Mouse (Mus musculus) midbrain, postnatal 0 days (tissue): ENCODE results near the gene Jaml. TPM values are rescaled to one million over a fixed set of nuclear protein-coding genes. Genes with fewer than 3 reads are reported as not detected.
A peak's percentile ranks its signal among the peaks of the same experiment; 100 is the strongest.

Source experiments
- ATAC-seq: fragments of 200-750 bp; cut with Nextera tagmentation; 2 replicates; pipeline ENCODE4 v1.8.0; 2017; ENCODE audit warnings: moderate number of reproducible peaks, mild to moderate bottlenecking, moderate TSS enrichment, moderate library complexity; ENCODE audit not compliant: low FRiP score
- DNase-seq: peaks from one replicate; pipeline ENCODE4 v3.0.0-alpha.2; 2015; ENCODE audit warnings: low spot score
- H3K27ac ChIP-seq: fragments of 300-500 bp; sonication (generic); 2 replicates; pipeline ENCODE4 v1.5.1; 2014; ENCODE audit warnings: low read depth, mild to moderate bottlenecking, low read length, mixed read lengths
- H3K27me3 ChIP-seq: fragments of 300-500 bp; sonication (generic); 2 replicates; pipeline ENCODE4 v1.6.1; 2014; ENCODE audit warnings: low read length, control low read depth, mixed read lengths; ENCODE audit not compliant: insufficient read depth
- H3K36me3 ChIP-seq: fragments of 300-500 bp; sonication (generic); 2 replicates; pipeline ENCODE4 v1.6.1; 2014; ENCODE audit warnings: low read length, control low read depth, mixed read lengths; ENCODE audit not compliant: insufficient read depth
- H3K4me1 ChIP-seq: fragments of 300-500 bp; sonication (generic); 2 replicates; pipeline ENCODE4 v1.6.1; 2014; ENCODE audit warnings: mild to moderate bottlenecking, control low read depth, antibody characterized with exemption, low read length, mixed read lengths; ENCODE audit not compliant: insufficient read depth
- H3K4me2 ChIP-seq: fragments of 300-500 bp; sonication (generic); 2 replicates; pipeline ENCODE4 v1.6.1; 2014; ENCODE audit warnings: low read depth, mild to moderate bottlenecking, low read length, mixed read lengths; ENCODE audit not compliant: poor library complexity, severe bottlenecking
- H3K4me3 ChIP-seq: fragments of 300-500 bp; sonication (generic); 2 replicates; pipeline ENCODE4 v1.5.1; 2014; ENCODE audit warnings: low read depth, mild to moderate bottlenecking, low read length, moderate library complexity
- H3K9ac ChIP-seq: fragments of 300-500 bp; sonication (generic); replicated peaks from 2 replicates; pipeline ENCODE4 v1.6.1; 2014; ENCODE audit warnings: mild to moderate bottlenecking, low read length, moderate library complexity, mixed read lengths; ENCODE audit not compliant: poor library complexity, severe bottlenecking
- H3K9me3 ChIP-seq: fragments of 300-500 bp; sonication (generic); 2 replicates; pipeline ENCODE4 v1.6.1; 2016; ENCODE audit warnings: low read length, control low read depth
- CTCF ChIP-seq: IDR thresholded peaks from 2 replicates; pipeline ENCODE4 v1.5.1; 2016; ENCODE audit warnings: antibody characterized with exemption, mild to moderate bottlenecking
- WGBS: fragments of 180-500 bp; shearing (Covaris S2); extraction: QIAGEN DNeasy Blood & Tissue Kit; methylation state at CpG from one replicate; pipeline ENCODE4 v1.1.7; 2014; 5-methylcytosine and 5-hydroxymethylcytosine counted together
- polyA plus RNA-seq: library from polyadenylated mRNA; unstranded; fragments of >200 nt; fragmentation: Nextera tagmentation; extraction: Ambion mirVana; gene quantifications from 2 replicates; pipeline ENCODE4 v1.2.1, GENCODE M21; 2015
- total RNA-seq: library from RNA; depleted of rRNA; stranded (reverse); fragments of >200 nt; gene quantifications from 2 replicates; pipeline ENCODE4 v1.2.3, GENCODE M21; 2014

Gene Jaml
- total and polyA plus RNA-seq, 2 experiments from 2014 or later = 0.23 TPM; not detected in 1

DNA sequence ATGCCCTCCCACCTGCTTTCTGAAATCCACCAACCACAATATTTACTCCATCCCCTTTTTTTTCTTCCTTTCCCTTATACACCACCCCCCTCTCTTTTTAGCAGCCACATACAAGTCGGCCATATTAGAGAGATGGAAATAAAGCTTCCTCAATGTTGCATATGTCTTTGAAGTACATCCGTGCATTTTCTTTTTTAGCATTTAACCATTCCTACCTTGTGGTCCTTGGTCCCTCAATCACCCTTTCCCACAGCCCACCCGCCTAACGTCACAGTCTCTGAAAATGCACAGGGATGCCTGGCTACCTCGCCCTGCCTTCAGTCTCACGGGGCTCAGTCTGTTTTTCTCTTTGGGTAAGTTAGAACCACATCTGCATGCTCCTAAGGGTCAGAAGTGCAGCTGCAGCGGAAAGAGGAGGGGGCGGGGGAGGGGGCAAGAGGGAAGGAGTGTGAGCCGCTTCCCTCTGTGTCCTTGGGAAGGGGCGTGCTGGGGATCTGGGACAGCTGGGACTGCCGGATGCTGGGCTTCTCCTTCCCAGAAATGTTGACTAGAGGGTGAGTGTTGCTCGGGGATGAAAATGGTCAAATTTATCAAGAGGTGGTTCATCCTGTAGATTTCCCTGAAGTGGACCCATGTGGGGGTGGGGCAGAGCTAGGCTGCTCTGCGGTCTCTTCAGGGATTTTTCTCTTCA, 38.9 kb downstream of the Jaml start, which contains the start of gene Scn2b:
Gene Scn2b, plus strand, starts transcription at position 42 of the 691 bp plus-strand sequence.
- DNase-seq (peak; percentile 66), ATAC-seq (peak; percentile 64)
- no peak for TF ChIP-seq CTCF
- WGBS = under 1% methylated on average over 13 of the region's 13 CpGs
- peak within 1 kb of the TSS; percentile 79 for H3K4me2 ChIP-seq
- H3K9ac ChIP-seq = peak within 1 kb of the TSS; percentile 91
- no peaks in the 10 kb centered on the region for H3K36me3 ChIP-seq
- peak within 1 kb of the TSS; percentile 75 for H3K4me3 ChIP-seq
- H3K27ac ChIP-seq = peak within 1 kb of the TSS; percentile 88
- H3K9me3 ChIP-seq = no peaks in the 10 kb centered on the region
- peaks cover 28% of the 10 kb centered on the region for H3K4me1 ChIP-seq
- no peaks in the 10 kb centered on the region for H3K27me3 ChIP-seq

GRCm38 (mm10) chr9:45118552-45118951, 39.6 kb downstream of the Jaml start:
- Histone ChIP-seq H3K4me2 (peak overlapping the region; percentile 79), H3K4me3 (peak overlapping the region; percentile 75), H3K4me1 (peaks cover 28% of the 10 kb centered on the region), H3K27ac (peak overlapping the region; percentile 88; the same call in 1 of the 2 replicates), H3K9ac (peak overlapping the region; percentile 91), H3K9me3 (no peaks in the 10 kb centered on the region), H3K36me3 (no peaks in the 10 kb centered on the region), H3K27me3 (no peaks in the 10 kb centered on the region)
- no peak for TF ChIP-seq CTCF
- WGBS = 19% methylated on average over 10 of the region's 10 CpGs
- ATAC-seq = no peak
- DNase-seq = no peak

DNA sequence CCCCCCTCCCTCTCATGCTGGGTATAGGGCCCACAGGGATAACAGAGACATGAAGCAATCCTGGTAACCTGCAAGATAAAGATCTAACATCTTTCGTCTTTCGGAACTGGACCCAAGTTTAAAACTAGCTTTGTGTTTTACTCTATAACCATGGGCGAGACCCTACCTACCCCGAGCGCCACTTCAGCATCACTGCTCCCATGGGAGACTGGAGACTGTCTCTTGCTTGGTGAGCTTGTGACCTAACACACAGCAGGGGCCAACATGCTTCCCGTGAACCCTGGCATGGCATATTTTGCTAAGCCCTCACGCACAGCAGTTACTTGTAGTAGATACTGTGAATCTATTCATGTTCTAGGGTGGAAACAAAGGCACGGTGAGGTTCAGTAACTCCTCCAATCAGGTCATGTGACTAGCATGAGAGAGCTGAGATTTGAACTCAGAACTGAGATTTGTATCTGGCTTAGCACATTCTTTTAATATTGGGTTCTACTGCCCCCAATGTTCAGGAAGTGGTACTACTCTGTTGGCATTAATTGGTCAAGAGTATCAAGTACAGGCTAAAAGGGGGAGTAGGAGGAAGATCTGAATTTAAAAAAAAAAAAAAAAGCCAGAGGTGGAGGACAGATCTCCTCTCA, 40.5 kb downstream of the Jaml start:
- no peaks in the 10 kb centered on the region for H3K36me3 ChIP-seq
- H3K9me3 ChIP-seq = no peaks in the 10 kb centered on the region
- peak overlapping the region; percentile 91; the same call in 1 of the 2 replicates for H3K9ac ChIP-seq
- H3K27me3 ChIP-seq = no peaks in the 10 kb centered on the region
- peaks cover 28% of the 10 kb centered on the region for H3K4me1 ChIP-seq
- WGBS = 91% methylated on average over 8 of the region's 8 CpGs
- peak overlapping the region; percentile 79 for H3K4me2 ChIP-seq
- no peak for ATAC-seq
- H3K27ac ChIP-seq = no peak overlapping the region
- TF ChIP-seq CTCF = peak; percentile 52
- DNase-seq = no peak
- peak overlapping the region; percentile 75 for H3K4me3 ChIP-seq

- ATAC-seq (no peak), DNase-seq (no peak)
- peak overlapping the region; percentile 79; the same call in 1 of the 2 replicates for H3K4me2 ChIP-seq
- H3K4me1 ChIP-seq = peaks cover 28% of the 10 kb centered on the region
- no peaks in the 10 kb centered on the region for H3K9me3 ChIP-seq
- H3K27ac ChIP-seq = no peak overlapping the region
- no peaks in the 10 kb centered on the region for H3K27me3 ChIP-seq
- TF ChIP-seq CTCF = no peak
- no peaks in the 10 kb centered on the region for H3K36me3 ChIP-seq
- no peak overlapping the region for H3K4me3 ChIP-seq
- WGBS = 89% methylated on average over 14 of the region's 14 CpGs
- no peak overlapping the region for H3K9ac ChIP-seq
Measured at GRCm38 (mm10) chr9:45119954-45120530, 41.1 kb downstream of the Jaml start.

- ATAC-seq = no peak
- 89% methylated on average over 6 of the region's 6 CpGs for WGBS
Measured at GRCm38 (mm10) chr9:45120567-45120966, 41.6 kb downstream of the Jaml start.

GRCm38 (mm10) chr9:45121001-45121400, 42.0 kb downstream of the Jaml start:
- Histone ChIP-seq H3K27ac (no peak overlapping the region), H3K36me3 (peaks cover 8% of the 10 kb centered on the region), H3K4me2 (no peak overlapping the region), H3K9me3 (no peaks in the 10 kb centered on the region), H3K4me3 (no peak overlapping the region), H3K27me3 (no peaks in the 10 kb centered on the region), H3K4me1 (peaks cover 28% of the 10 kb centered on the region), H3K9ac (no peak overlapping the region)
- DNase-seq (no peak), ATAC-seq (no peak)
- WGBS = 59% methylated on average over 6 of the region's 6 CpGs
- no peak for TF ChIP-seq CTCF

More at GRCm38 (mm10) chr9:45120567-45120966, 41.6 kb downstream of the Jaml start:
- H3K27me3 ChIP-seq = no peaks in the 10 kb centered on the region
- no peak overlapping the region for H3K9ac ChIP-seq
- no peak; the same call in 1 of the 2 replicates for TF ChIP-seq CTCF
- H3K4me3 ChIP-seq = no peak overlapping the region
- no peak for DNase-seq
- H3K4me1 ChIP-seq = peaks cover 28% of the 10 kb centered on the region
- H3K9me3 ChIP-seq = no peaks in the 10 kb centered on the region
- H3K36me3 ChIP-seq = peaks cover 5% of the 10 kb centered on the region
- H3K27ac ChIP-seq = no peak overlapping the region
- H3K4me2 ChIP-seq = no peak overlapping the region
